Mouse (Mus musculus) limb, embryonic 15.5 days (tissue): ENCODE data around the gene Gne. TPM values are rescaled to one million over a fixed set of nuclear protein-coding genes. Genes with fewer than 3 reads are reported as not detected.
A peak's percentile ranks its signal among the peaks of the same experiment; 100 is the strongest.

Experiments used
- ATAC-seq: fragments of 200-750 bp; cut with Nextera tagmentation; 2 replicates; pipeline ENCODE4 v1.8.0; 2017; ENCODE audit warnings: low read depth, moderate TSS enrichment; ENCODE audit not compliant: insufficient number of reproducible peaks, low FRiP score, low TSS enrichment
- H3K27ac ChIP-seq: fragments of 300-500 bp; sonication (generic); 2 replicates; pipeline ENCODE4 v1.5.1; 2015; ENCODE audit warnings: moderate library complexity, mild to moderate bottlenecking, inconsistent platforms
- H3K27me3 ChIP-seq: fragments of 300-500 bp; sonication (generic); 2 replicates; pipeline ENCODE4 v1.6.1; 2015; ENCODE audit warnings: inconsistent platforms
- H3K36me3 ChIP-seq: fragments of 300-500 bp; sonication (generic); 2 replicates; pipeline ENCODE4 v1.6.1; 2015; ENCODE audit warnings: inconsistent platforms
- H3K4me1 ChIP-seq: fragments of 300-500 bp; sonication (generic); 2 replicates; pipeline ENCODE4 v1.6.1; 2015; ENCODE audit warnings: inconsistent platforms
- H3K4me2 ChIP-seq: fragments of 300-500 bp; sonication (generic); 2 replicates; pipeline ENCODE4 v1.6.1; 2015; ENCODE audit warnings: mild to moderate bottlenecking, inconsistent platforms
- H3K4me3 ChIP-seq: fragments of 300-500 bp; sonication (generic); 2 replicates; pipeline ENCODE4 v1.5.1; 2015; ENCODE audit warnings: mild to moderate bottlenecking, inconsistent platforms
- H3K9ac ChIP-seq: fragments of 300-500 bp; sonication (generic); 2 replicates; pipeline ENCODE4 v1.6.1; 2015; ENCODE audit warnings: inconsistent platforms
- H3K9me3 ChIP-seq: fragments of 300-500 bp; sonication (generic); 2 replicates; pipeline ENCODE4 v1.6.1; 2016; ENCODE audit warnings: inconsistent platforms
- WGBS: fragments of 180-500 bp; shearing (Covaris S2); methylation state at CpG from one replicate; pipeline ENCODE4 v1.1.7; 2015; 5-methylcytosine and 5-hydroxymethylcytosine counted together
- polyA plus RNA-seq: library from polyadenylated mRNA; unstranded; fragments of >200 nt; fragmentation: Nextera tagmentation; extraction: Ambion mirVana; gene quantifications from 2 replicates; pipeline ENCODE4 v1.2.1, GENCODE M21; 2015

Gene Gne
- 26.2 and 26.6 TPM in 2 replicates for polyA plus RNA-seq

DNA sequence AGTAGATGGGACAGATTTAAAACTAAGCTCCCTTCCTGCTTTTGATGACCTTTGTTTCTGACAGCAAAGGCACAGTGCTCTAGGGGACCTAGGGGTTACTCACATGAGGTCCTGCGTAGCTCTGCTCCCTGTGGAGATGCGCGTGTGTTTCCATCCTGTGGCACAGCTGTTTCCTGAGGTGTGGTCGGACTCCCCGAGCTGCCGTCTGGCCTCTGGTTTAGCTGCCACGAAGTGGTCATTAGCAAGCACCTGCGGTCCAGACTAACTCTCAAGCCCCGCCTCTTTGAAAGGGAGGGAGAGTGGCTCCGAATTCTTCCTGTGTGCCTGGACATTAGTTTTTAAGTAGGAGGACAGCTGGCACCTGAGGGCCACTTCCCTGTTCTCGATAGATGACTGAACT, at the start of gene Gne:
Gene Gne (minus strand): TSS at position 233 of the 400 bp plus-strand sequence.
- ATAC-seq: no peak
- WGBS: 3% methylated on average over 11 of the region's 11 CpGs
- Histone ChIP-seq H3K27me3 (no peaks in the 10 kb centered on the region), H3K4me1 (peaks cover 7% of the 10 kb centered on the region), H3K9me3 (no peaks in the 10 kb centered on the region), H3K4me3 (no peak within 1 kb of the TSS), H3K9ac (no peak within 1 kb of the TSS), H3K36me3 (no peaks in the 10 kb centered on the region), H3K4me2 (peak within 1 kb of the TSS; percentile 34), H3K27ac (no peak within 1 kb of the TSS)

DNA sequence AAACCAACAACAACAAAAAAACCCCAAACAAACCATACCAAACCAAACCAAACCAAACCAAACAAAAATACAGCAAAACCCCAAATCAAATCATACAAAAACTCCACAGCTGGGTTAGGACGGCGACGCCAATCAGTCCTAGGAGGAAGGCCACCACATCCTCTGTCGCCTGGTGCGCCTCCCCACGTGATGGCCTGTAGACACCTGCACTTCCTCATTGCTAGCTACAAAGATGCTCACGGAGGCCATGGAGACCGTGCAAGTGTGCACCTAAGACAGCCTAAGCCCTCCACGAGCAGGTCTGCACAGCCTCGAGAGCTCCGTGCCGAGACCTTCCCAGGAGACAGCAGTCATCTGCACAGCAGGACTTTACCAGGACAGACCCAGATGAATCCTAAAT, 42.8 kb upstream of the Gne start:
- H3K9me3 ChIP-seq: no peaks in the 10 kb centered on the region
- ATAC-seq: no peak
- no peak overlapping the region for H3K27ac ChIP-seq
- WGBS: 92% methylated on average over 12 of the region's 12 CpGs
- H3K4me1 ChIP-seq: no peaks in the 10 kb centered on the region
- no peak overlapping the region for H3K4me3 ChIP-seq
- H3K27me3 ChIP-seq: no peaks in the 10 kb centered on the region
- peaks cover 57% of the 10 kb centered on the region for H3K36me3 ChIP-seq
- no peak overlapping the region for H3K4me2 ChIP-seq
- H3K9ac ChIP-seq: no peak overlapping the region

DNA sequence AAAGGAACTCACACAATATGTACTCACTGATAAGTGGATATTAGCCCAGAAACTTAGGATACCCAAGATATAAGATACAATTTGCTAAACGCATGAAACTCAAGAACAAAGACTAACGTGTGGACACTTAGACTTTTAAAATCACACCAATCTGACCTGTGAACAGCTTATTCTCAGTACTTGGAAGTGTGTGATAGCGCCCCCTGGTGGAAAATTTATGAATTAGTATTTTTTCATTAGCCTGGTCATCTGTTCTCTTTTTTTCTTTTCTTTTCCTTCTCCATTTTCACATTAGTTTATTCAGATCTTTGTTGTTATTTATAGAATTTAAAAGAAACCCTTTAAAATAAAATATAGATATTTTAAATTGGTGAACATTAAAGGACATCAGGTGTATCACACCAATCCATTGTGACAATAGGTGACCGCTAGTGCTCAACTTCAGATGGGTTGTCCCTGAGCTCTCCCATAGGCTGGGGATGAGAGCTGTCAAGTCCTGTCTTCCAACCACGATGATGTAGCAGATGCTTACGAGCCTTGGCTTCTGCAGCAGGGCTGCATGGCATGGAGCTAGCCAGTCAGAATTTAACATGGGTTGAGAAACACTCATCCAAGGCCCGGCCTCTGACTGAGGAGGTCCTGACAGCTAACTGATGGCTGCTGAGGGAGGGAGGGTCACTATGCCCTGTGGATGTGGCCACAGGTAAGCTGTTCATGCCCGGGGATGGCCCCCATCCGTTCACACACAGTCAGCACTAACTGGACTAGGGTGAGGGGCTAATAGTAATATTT, 35.6 kb upstream of the Gne start:
- Histone ChIP-seq H3K27ac (no peak overlapping the region), H3K9ac (no peak overlapping the region), H3K9me3 (no peaks in the 10 kb centered on the region), H3K36me3 (peaks cover 5% of the 10 kb centered on the region; the same call in 1 of the 2 replicates), H3K4me3 (no peak overlapping the region), H3K4me1 (no peaks in the 10 kb centered on the region), H3K4me2 (no peak overlapping the region), H3K27me3 (no peaks in the 10 kb centered on the region)
- no peak for ATAC-seq
- 51% methylated on average over 9 of the region's 9 CpGs for WGBS

DNA sequence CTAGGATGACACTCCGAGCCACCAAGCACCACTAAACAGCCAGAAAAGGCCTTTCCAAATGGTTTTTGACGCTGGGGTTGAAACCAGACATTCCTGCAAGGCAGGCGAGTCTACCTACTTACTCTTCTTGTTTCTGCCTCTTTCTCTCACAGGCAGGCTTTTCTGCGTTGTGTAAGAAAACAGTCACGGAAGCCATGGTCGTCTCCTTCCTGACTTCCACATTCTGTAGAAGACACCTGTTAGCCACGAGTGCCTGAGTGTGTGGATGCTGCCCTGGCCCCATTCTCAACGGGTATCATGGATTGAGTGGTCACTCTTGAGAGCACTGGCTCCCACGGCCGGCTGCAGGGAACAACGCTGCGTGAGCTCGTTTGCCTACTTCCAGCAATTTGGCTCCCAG, 31.1 kb upstream of the Gne start:
- H3K4me1 ChIP-seq: peaks cover 13% of the 10 kb centered on the region
- ATAC-seq: no peak
- no peak overlapping the region for H3K4me2 ChIP-seq
- H3K27ac ChIP-seq: no peak overlapping the region
- no peak overlapping the region for H3K4me3 ChIP-seq
- no peaks in the 10 kb centered on the region for H3K27me3 ChIP-seq
- WGBS: 79% methylated on average over 13 of the region's 13 CpGs
- H3K9me3 ChIP-seq: no peaks in the 10 kb centered on the region
- H3K9ac ChIP-seq: no peak overlapping the region
- no peaks in the 10 kb centered on the region for H3K36me3 ChIP-seq

DNA sequence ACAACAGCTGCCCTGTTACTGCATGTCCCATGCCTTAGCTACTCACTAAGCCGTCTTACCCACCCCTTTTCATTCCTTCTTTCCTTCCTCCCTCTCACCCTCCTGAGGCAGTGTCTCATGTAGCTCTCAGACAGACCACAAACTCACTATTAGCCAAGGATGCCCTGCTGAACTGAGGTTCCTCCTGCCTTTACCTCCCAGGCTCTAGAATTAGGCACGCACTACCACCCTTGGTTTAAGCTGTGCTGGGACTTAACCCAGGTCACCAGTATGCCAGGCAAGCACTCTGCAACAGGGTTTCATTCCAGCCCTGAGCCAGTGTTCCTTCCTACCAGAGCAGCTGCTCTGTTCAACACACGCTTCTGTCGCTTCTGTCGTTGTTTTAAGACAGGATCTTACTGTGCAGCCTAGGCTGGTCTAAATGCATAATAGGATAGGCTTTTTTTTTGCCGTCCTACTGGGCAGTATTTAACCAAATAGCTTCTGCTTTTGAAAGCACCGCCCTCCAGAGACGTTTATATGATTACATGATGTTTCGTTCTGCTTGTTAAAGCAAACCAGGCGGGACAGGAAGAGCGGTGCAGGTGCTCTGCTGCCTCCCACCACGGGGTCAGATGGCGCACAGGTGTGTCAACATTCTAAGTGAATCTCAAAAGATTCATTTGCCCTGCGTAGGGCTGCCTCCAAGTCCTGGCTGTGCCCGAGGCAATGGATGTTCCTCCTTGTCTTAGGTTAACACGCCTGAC, 29.6 kb upstream of the Gne start:
- Histone ChIP-seq H3K4me3 (no peak overlapping the region), H3K9ac (no peak overlapping the region), H3K9me3 (no peaks in the 10 kb centered on the region), H3K4me2 (no peak overlapping the region), H3K36me3 (no peaks in the 10 kb centered on the region), H3K27ac (peak overlapping the region; percentile 22; the same call in 1 of the 2 replicates), H3K4me1 (peaks cover 13% of the 10 kb centered on the region), H3K27me3 (no peaks in the 10 kb centered on the region)
- 19% methylated on average over 16 of the region's 16 CpGs for WGBS
- no peak for ATAC-seq

DNA sequence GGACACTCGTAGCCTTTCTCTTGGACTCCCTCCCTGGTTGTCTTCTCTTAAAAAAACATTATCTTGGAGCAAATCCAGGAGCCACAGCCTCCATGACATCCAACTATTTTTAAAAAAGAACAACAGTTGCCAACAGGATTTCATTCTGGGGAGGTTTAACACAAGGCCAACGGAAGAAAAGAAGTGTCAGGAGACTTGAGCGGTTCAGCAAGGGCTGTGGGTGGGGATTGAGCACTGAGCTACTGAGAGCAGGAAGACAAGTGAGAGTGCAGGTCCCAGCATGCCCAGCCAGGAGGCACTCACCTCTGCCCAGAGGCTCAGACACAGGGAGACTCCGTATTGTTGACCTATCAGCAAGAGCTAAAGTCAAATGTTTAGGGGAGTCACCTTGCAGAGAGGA, 28.8 kb upstream of the Gne start:
- Histone ChIP-seq H3K9ac (no peak overlapping the region), H3K27me3 (no peaks in the 10 kb centered on the region), H3K27ac (peak overlapping the region; percentile 11; the same call in 1 of the 2 replicates), H3K4me2 (no peak overlapping the region), H3K4me1 (peaks cover 13% of the 10 kb centered on the region), H3K9me3 (no peaks in the 10 kb centered on the region), H3K4me3 (no peak overlapping the region), H3K36me3 (no peaks in the 10 kb centered on the region)
- 29% methylated on average over 4 of the region's 4 CpGs for WGBS
- ATAC-seq: no peak; the same call in 1 of the 2 replicates

DNA sequence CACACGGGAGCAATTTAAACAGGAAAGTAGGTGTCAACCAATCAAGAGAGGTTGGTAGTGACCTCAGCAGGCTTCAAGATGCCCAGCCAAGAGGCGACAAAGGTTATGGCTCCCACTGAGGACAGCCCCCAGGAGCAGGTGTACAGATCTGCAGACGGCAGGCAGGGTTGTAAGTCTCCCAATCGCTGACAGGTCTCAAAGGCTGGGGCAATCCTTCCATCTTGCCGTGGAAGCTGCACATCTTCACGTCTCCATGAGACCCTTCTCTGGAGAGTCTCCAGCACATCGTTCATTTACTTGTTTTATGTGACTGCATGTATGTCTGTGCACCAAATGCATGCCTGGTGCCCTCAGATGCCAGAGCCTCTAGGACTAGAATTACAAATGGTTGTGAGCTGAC, 26.8 kb upstream of the Gne start:
- ATAC-seq: no peak
- no peak overlapping the region for H3K4me2 ChIP-seq
- H3K9me3 ChIP-seq: no peaks in the 10 kb centered on the region
- H3K27me3 ChIP-seq: no peaks in the 10 kb centered on the region
- no peaks in the 10 kb centered on the region for H3K36me3 ChIP-seq
- WGBS: 69% methylated on average over 7 of the region's 7 CpGs
- H3K4me1 ChIP-seq: peaks cover 21% of the 10 kb centered on the region
- H3K27ac ChIP-seq: no peak overlapping the region
- no peak overlapping the region for H3K4me3 ChIP-seq
- H3K9ac ChIP-seq: no peak overlapping the region

DNA sequence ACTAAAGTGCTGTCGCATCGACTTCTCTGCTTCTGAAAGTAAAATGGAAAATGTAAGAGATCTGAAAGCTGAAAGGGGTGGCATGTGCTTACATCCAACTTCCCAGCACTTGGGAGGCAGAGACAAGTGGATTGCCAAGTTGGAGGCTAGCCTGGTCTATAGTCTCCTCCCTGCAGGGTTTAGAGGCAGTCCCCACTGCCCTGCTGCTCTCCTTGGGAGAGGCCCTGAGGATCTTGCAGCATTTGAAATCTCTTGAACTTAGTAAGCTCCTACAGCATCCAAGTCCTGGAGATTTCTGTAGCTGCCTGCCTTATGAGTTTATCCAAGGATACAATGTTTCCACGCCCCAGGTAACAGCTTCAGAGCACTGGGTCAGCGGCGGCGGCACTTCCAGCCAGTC, 24.3 kb upstream of the Gne start:
- peaks cover 27% of the 10 kb centered on the region for H3K4me1 ChIP-seq
- no peak overlapping the region; the same call in 1 of the 2 replicates for H3K27ac ChIP-seq
- no peak overlapping the region for H3K4me3 ChIP-seq
- no peaks in the 10 kb centered on the region for H3K9me3 ChIP-seq
- 87% methylated on average over 6 of the region's 6 CpGs for WGBS
- H3K36me3 ChIP-seq: no peaks in the 10 kb centered on the region
- H3K4me2 ChIP-seq: no peak overlapping the region
- H3K9ac ChIP-seq: no peak overlapping the region
- H3K27me3 ChIP-seq: no peaks in the 10 kb centered on the region
- no peak for ATAC-seq

DNA sequence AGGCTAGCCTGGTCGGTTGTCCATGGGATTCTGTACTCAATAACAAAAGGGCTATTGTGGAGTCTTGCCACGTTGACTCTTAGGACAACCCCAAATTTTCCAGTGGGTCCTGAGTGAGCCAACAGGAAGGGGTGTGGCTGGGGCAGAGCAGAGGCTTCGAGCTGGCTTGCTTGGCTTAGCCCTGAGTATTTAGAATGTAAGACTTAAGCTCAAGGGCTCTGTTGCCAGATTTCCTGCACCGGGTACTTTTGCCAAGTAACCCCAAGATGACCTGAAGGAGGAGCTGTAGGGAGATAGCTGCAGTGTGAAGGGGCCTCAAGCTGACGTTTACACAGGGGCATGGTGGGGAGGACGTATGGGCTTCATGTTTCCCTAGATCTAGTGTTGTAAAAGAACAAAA, 23.4 kb upstream of the Gne start:
- Histone ChIP-seq H3K27me3 (no peaks in the 10 kb centered on the region), H3K9ac (no peak overlapping the region), H3K4me2 (no peak overlapping the region), H3K4me1 (peaks cover 24% of the 10 kb centered on the region), H3K9me3 (no peaks in the 10 kb centered on the region), H3K36me3 (no peaks in the 10 kb centered on the region), H3K4me3 (no peak overlapping the region), H3K27ac (no peak overlapping the region)
- no peak for ATAC-seq
- WGBS: 39% methylated on average over 6 of the region's 6 CpGs

DNA sequence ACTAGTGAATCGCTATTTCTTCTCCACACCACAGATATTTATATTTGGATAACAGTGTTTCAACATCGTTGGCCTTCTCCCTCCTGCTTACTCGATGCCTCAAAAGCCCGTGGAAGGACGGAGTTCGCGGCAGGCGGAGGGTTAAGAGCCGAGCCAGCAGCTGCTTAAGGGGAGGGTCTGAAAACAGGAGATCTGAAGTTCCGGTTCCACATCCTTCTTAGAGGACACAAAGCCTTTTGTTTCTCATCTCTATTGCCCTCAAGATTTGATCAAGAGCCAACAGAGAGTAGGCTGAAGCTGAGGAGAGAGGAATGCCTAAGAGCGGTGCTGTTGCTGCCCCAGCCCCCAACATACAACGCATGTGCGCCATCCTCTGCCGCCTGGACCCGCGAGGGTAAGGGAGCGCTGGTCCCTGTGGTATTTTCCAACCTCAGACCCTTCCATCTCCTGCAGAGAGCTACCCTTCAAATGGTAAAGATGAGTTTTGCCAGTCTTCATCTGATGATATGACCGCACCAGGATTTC, 22.4 kb upstream of the Gne start:
- no peaks in the 10 kb centered on the region for H3K9me3 ChIP-seq
- peak overlapping the region; percentile 35 for H3K4me2 ChIP-seq
- 49% methylated on average over 18 of the region's 18 CpGs for WGBS
- H3K4me3 ChIP-seq: peak overlapping the region; percentile 22
- H3K4me1 ChIP-seq: peaks cover 24% of the 10 kb centered on the region
- 0 out of 2 replicates have a peak overlapping the region, but pooled peaks have one; percentile 9 for H3K27ac ChIP-seq
- H3K9ac ChIP-seq: no peak overlapping the region
- no peak for ATAC-seq
- no peaks in the 10 kb centered on the region for H3K27me3 ChIP-seq
- H3K36me3 ChIP-seq: no peaks in the 10 kb centered on the region

DNA sequence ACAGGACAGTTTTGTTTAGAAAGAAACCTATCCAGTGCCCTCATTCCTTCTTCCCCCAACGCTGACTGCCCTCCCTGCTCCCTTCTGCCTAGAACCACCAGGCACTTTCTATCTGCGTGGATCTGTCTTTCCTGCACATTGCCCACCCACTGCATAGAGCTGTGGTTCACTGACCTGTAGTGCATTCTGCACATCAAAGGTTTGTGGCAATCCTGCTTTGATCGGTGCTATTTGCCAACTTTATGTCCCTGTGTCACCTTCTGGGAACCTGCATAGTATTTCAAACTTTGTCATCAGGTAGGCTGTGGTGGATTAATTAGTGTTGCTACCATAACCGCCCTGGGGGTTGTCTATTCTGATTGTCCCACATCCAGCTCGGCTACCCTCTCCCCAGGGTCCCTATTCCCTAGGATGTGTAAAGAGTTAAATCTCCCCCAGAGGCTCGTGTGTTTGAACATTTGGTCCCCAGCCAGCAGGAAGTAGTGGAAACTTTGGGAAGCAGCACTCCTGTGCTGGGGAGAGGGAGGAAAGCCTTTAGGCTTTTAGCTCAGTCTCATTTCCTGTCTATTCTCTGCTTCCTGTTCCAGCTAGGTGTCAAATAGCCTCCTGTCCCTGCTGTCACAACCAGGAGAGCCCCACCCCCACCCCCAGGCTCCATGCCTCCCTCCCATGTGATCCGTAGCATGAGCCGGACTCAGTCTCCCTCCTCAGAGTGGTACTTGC, 20.4 kb upstream of the Gne start:
- peaks cover 24% of the 10 kb centered on the region for H3K4me1 ChIP-seq
- ATAC-seq: no peak
- no peaks in the 10 kb centered on the region for H3K9me3 ChIP-seq
- H3K36me3 ChIP-seq: no peaks in the 10 kb centered on the region
- WGBS: 20% methylated on average over 8 of the region's 8 CpGs
- peak overlapping the region; percentile 47; the same call in 1 of the 2 replicates for H3K27ac ChIP-seq
- no peaks in the 10 kb centered on the region for H3K27me3 ChIP-seq
- H3K4me2 ChIP-seq: no peak overlapping the region
- no peak overlapping the region for H3K9ac ChIP-seq
- no peak overlapping the region for H3K4me3 ChIP-seq
